Mouse (Mus musculus): Measurements from ENCODE around the gene Actg2. TPM values are rescaled to one million over a fixed set of nuclear protein-coding genes. Genes with fewer than 3 reads are reported as not detected.
A peak's percentile ranks its signal among the peaks of the same experiment; 100 is the strongest.

Gene Actg2
- total RNA-seq, 1 experiment: 6.6 TPM

DNA sequence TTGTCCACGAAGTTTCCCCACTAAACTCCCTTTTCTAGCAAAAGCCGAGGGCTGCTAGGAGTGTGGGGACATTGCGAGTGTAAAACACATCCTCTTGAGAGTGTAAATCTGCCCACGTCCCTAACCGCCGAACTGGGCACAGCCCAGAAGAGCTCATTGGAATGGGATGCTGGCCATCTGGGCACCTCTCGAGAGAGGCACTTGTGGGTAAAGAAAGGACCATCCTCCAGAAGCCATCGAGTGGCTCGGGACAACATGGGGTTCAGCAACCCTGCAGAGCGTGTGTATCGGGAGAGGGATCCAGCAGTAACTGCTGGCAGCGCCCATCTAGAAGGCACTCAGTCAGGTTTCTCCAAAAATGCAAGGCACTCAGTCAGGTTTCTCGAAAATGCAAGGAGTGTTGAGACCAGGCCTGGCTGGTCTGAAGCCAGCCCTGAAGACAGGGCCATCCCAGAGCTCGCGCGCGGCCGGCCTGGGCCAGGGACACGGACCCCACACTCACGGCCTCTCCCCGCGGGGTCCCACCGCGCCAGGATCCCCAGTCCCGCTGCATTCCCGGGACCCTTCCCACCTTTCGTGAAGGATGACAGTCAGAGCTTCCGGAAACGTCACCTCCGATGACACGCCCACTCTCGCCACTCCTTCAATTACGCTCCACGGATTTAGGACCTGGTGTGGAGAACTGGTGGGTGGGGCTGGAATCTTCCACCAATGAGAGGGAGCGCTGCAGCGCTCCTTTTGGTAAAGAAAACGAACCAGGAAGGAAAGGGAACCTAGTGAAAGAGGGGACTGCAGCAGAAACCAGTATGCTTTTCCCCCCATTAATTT lies 36.0 kb upstream of the Actg2 start:
- Histone ChIP-seq H3K9ac (ENCODE audit: insufficient read depth, low read depth, low read length, poor library complexity, severe bottlenecking) (peak overlapping the region; percentile 22), H3K4me3 (ENCODE audit: insufficient read depth in 1 of 2, low read depth in 1 of 2, low read length in 2 of 2, poor library complexity in 1 of 2, severe bottlenecking in 1 of 2) (peak overlapping the region; percentile 66 to 92), H3K27ac (ENCODE audit: insufficient read depth, low read depth, low read length, poor library complexity, severe bottlenecking) (no peak overlapping the region), H3K36me3 (ENCODE audit: control insufficient read depth, insufficient read depth, low read length, poor library complexity, severe bottlenecking) (no peaks in the 10 kb centered on the region), H3K4me1 (ENCODE audit: control insufficient read depth in 2 of 2, insufficient read depth in 2 of 2, low read length in 2 of 2, poor library complexity in 1 of 2) (no peaks in the 10 kb centered on the region), H3K9me3 (ENCODE audit: control insufficient read depth, insufficient read depth, low read depth, low read length) (no peaks in the 10 kb centered on the region)
- TF ChIP-seq MAFK (IDR thresholded peaks at IDR 0.05; ENCODE audit: insufficient read depth, low read depth, low read length) (no peak), HCFC1 (IDR thresholded peaks at IDR 0.05; ENCODE audit: borderline replicate concordance, insufficient read depth, low read length) (no peak), CHD2 (IDR thresholded peaks at IDR 0.05; ENCODE audit: low read depth, low read length) (no peak), ZNF384 (IDR thresholded peaks at IDR 0.05; ENCODE audit: low read depth, low read length) (no peak), ZC3H11A (IDR thresholded peaks at IDR 0.05; ENCODE audit: borderline replicate concordance, low read depth, low read length) (no peak)
- in situ Hi-C loops (cut with MboI; ENCODE audit: low sequenced_read_pairs in 2 of 2, unreplicated experiment in 2 of 2): no loop called here
- DNase-seq (ENCODE audit: low read depth, low spot score): peak; percentile 91

DNA sequence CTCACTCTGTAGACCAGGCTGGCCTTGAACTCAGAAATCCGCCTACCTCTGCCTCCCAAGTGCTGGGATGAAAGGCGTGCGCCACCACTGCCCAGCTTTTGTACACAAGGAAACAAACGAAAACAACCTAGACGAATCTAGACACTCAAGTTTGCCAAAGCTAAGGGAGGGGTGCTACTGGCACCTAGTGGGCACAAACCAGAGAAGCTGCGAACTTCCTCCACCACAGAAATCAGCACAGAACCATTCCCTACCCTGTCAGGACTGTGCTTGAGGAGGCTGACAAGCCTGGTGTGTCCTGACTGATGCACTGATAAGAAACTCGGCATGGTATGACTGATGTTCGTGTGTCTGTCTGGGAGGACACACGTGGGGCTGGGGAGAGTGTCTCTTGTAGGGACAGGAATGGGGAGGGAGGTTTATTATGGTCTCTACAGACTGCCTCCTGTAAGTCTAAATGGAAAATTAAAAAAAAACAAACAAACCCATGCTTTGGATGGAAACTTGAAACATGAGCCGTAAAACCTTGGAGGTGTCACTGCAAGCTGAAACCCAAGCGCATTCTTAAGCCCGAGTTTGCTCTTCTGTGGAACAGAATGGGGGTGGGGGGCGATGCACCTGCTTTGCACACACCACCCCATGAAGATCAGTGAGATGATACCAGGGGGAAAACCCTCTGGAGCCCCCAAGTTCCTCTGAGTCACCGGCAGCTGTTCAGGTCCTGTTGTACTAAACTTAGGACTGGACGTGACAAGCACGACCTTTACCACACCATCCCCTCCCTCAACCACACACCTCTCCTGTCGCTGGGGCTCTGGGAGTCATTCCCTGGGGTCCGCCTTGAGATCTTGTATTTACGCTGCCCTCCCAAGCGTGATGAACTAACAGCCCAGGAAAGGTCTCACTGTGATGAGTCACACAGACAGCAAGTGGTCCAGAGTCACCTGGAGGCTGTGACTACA lies 33.1 kb upstream of the Actg2 start:
- Histone ChIP-seq H3K9me3 (ENCODE audit: control insufficient read depth, insufficient read depth, low read depth, low read length) (no peaks in the 10 kb centered on the region), H3K4me3 (ENCODE audit: insufficient read depth in 1 of 2, low read depth in 1 of 2, low read length in 2 of 2, poor library complexity in 1 of 2, severe bottlenecking in 1 of 2) (no peak overlapping the region), H3K9ac (ENCODE audit: insufficient read depth, low read depth, low read length, poor library complexity, severe bottlenecking) (no peak overlapping the region), H3K27ac (ENCODE audit: insufficient read depth, low read depth, low read length, poor library complexity, severe bottlenecking) (no peak overlapping the region), H3K36me3 (ENCODE audit: control insufficient read depth, insufficient read depth, low read length, poor library complexity, severe bottlenecking) (no peaks in the 10 kb centered on the region), H3K4me1 (ENCODE audit: control insufficient read depth in 2 of 2, insufficient read depth in 2 of 2, low read length in 2 of 2, poor library complexity in 1 of 2) (no peaks in the 10 kb centered on the region)
- in situ Hi-C loops (cut with MboI; ENCODE audit: low sequenced_read_pairs in 2 of 2, unreplicated experiment in 2 of 2): no loop called here
- TF ChIP-seq CHD2 (IDR thresholded peaks at IDR 0.05; ENCODE audit: low read depth, low read length) (no peak), MAFK (IDR thresholded peaks at IDR 0.05; ENCODE audit: insufficient read depth, low read depth, low read length) (no peak), HCFC1 (IDR thresholded peaks at IDR 0.05; ENCODE audit: borderline replicate concordance, insufficient read depth, low read length) (no peak), ZNF384 (IDR thresholded peaks at IDR 0.05; ENCODE audit: low read depth, low read length) (no peak), ZC3H11A (IDR thresholded peaks at IDR 0.05; ENCODE audit: borderline replicate concordance, low read depth, low read length) (no peak)
- DNase-seq (ENCODE audit: low read depth, low spot score): no peak

DNA sequence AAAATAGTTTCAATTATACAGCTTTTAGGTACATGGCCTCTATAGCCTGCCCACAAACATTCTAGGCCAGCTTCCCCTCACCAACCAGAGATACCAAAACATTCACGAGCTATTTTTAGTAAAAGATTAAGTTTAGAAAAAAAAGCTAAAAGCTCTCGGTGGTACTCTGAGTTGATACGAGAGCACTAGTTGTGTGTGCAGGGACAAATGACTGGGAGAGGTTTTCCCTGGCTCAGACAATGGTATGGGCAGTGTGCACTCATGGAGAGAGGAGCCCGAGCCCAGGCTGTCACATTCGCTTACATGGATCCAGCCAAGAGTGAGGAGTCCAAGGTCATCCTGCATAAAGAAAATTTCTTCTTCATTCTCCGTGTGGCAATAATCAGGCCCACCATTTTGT lies 19.9 kb upstream of the Actg2 start:
- no peak overlapping the region for H3K27ac ChIP-seq (ENCODE audit: insufficient read depth, low read depth, low read length, poor library complexity, severe bottlenecking)
- TF ChIP-seq HCFC1 (IDR thresholded peaks at IDR 0.05; ENCODE audit: borderline replicate concordance, insufficient read depth, low read length): no peak
- TF ChIP-seq MAFK (IDR thresholded peaks at IDR 0.05; ENCODE audit: insufficient read depth, low read depth, low read length): no peak
- TF ChIP-seq ZC3H11A (IDR thresholded peaks at IDR 0.05; ENCODE audit: borderline replicate concordance, low read depth, low read length): no peak
- in situ Hi-C loops (cut with MboI; ENCODE audit: low sequenced_read_pairs in 2 of 2, unreplicated experiment in 2 of 2): no loop called here
- no peaks in the 10 kb centered on the region for H3K4me1 ChIP-seq (ENCODE audit: control insufficient read depth in 2 of 2, insufficient read depth in 2 of 2, low read length in 2 of 2, poor library complexity in 1 of 2)
- H3K9ac ChIP-seq (ENCODE audit: insufficient read depth, low read depth, low read length, poor library complexity, severe bottlenecking): no peak overlapping the region
- no peaks in the 10 kb centered on the region for H3K9me3 ChIP-seq (ENCODE audit: control insufficient read depth, insufficient read depth, low read depth, low read length)
- H3K4me3 ChIP-seq (ENCODE audit: insufficient read depth in 1 of 2, low read depth in 1 of 2, low read length in 2 of 2, poor library complexity in 1 of 2, severe bottlenecking in 1 of 2): no peak overlapping the region
- H3K36me3 ChIP-seq (ENCODE audit: control insufficient read depth, insufficient read depth, low read length, poor library complexity, severe bottlenecking): no peaks in the 10 kb centered on the region
- no peak for DNase-seq (ENCODE audit: low read depth, low spot score)

DNA sequence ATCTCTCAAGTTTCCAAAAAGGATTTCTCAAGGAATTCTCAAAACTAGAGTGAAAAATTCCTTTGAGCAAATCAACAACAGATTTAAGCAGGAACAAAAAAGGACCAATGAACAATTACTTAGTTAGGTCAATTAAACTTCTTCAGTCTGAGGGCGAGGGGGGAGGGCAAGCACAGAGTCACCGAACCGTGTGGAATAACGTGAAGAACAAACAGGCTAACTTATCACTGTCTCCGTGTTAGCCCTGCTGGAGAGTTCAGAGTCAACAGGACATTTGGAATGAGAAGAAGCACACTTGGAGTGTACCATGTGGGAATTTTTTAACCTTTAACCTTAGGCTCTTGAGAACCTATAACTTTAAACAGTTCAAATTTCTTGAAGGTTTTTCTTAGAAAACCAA lies 12.3 kb upstream of the Actg2 start:
- TF ChIP-seq HCFC1 (IDR thresholded peaks at IDR 0.05; ENCODE audit: borderline replicate concordance, insufficient read depth, low read length): no peak
- TF ChIP-seq MAFK (IDR thresholded peaks at IDR 0.05; ENCODE audit: insufficient read depth, low read depth, low read length): no peak
- no peak for TF ChIP-seq CHD2 (IDR thresholded peaks at IDR 0.05; ENCODE audit: low read depth, low read length)
- TF ChIP-seq ZC3H11A (IDR thresholded peaks at IDR 0.05; ENCODE audit: borderline replicate concordance, low read depth, low read length): no peak
- no peak for TF ChIP-seq ZNF384 (IDR thresholded peaks at IDR 0.05; ENCODE audit: low read depth, low read length)
- Histone ChIP-seq H3K4me3 (ENCODE audit: insufficient read depth in 1 of 2, low read depth in 1 of 2, low read length in 2 of 2, poor library complexity in 1 of 2, severe bottlenecking in 1 of 2) (no peak overlapping the region), H3K36me3 (ENCODE audit: control insufficient read depth, insufficient read depth, low read length, poor library complexity, severe bottlenecking) (no peaks in the 10 kb centered on the region), H3K27ac (ENCODE audit: insufficient read depth, low read depth, low read length, poor library complexity, severe bottlenecking) (no peak overlapping the region), H3K4me1 (ENCODE audit: control insufficient read depth in 2 of 2, insufficient read depth in 2 of 2, low read length in 2 of 2, poor library complexity in 1 of 2) (no peaks in the 10 kb centered on the region), H3K9ac (ENCODE audit: insufficient read depth, low read depth, low read length, poor library complexity, severe bottlenecking) (no peak overlapping the region), H3K9me3 (ENCODE audit: control insufficient read depth, insufficient read depth, low read depth, low read length) (no peaks in the 10 kb centered on the region)
- in situ Hi-C loops (cut with MboI; ENCODE audit: low sequenced_read_pairs in 2 of 2, unreplicated experiment in 2 of 2): no loop called here
- no peak for DNase-seq (ENCODE audit: low read depth, low spot score)

All from ES-E14 (cell line).